Mouse (Mus musculus): ENCODE data around the gene Fer1l5.
A peak's percentile ranks its signal among the peaks of the same experiment; 100 is the strongest.

Fer1l5 gene

DNA sequence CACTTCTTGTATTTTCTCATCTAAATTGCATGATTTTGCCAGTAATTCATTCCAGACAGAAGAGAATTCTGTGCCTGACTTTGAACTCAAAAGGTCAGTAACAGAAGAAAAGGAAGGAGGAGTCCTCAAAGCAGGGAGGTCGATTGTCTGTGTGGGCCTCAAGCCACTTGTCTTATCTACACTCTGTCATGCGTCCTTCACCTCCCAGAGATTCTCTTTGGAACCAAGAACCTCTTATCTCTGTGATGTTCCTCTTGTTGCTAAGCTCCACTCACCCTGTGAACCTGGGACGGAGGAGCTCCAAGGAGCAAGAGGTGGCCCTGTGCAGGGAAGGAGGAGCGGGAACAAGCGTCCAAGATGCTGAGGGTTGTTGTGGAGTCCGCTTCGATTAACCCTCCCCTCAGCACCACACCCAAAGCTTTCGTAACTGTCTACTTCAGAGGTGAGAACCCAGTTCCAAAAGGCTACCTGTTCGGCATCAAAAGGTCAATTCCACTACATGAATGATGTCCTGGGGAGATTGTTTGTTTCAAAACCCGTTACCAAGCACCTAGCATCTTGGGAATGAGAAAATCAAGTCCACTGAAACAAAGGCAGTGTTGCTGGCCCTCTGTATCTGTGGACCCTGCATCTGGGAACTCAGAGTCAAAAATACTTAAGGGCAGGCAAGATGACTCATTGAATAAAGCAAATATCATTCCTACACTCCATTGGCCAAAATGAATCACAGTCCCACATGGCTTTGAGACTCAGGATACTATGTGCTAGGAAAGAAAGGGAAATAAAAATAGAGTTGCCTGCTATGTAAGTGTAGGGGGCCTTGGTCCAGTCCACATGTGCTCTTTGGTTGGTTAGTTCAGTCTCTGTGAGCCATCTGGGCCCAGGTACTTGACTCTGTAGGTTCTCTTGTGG lies at the start of gene Fer1l5:
TSS of gene Fer1l5 (plus strand) at position 358 of the 912 bp plus-strand sequence.
- DNase-seq (ENCODE audit: low read depth, low spot score) = no peak

DNA sequence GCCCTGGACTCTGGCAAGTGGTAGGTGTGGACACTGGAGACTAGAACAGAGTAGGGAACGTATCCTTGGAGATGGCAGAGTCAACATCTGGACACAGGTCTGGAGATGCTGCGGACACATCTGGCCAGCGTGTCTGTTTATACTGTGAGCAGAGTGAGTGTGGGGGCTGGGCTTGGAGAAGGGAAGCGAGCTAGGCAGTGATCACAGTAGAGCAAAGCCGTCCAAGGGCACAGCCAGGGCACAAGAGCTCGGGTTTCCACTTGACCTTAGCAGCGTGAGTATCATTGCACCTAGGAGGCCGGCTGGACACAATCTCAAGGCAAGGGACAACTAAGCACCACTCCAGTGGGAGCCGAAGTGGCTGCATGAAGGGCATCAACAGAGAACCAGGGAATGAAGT lies 49.0 kb upstream of the Fer1l5 start:
- no peak for DNase-seq (ENCODE audit: low read depth, low spot score)

DNA sequence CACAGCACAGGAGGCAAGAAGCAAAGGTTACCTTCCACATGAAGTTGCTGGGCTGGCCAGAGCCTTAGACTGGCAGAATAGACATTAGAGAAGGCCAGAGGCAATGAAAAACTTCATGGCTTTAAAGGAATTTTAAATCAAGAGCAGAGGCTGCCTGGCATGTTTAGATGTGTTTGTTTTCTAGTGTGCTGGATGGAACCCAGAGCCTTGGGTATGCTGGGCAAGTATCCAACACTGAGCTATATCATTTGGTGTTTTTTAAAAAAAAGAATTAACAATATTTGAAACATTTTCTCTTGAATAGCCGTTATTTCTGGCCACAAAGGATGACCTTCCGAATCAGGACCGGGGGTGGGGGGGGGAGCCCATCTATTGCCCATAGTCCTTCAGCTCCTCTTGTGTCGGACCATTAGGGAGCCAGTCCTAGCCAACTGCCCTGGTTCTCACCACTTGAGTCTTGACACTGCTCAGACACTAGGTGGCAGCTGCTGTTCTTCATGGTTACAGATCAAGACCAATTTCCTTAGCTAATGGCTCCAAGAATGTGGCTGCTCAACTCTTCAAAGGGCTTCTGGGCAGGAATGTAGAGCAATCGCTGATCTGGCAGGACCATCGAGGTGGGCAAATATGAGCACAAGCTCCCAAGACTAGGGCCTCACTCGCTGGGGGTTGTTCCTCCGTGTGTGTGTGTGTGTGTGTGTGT lies 48.2 kb upstream of the Fer1l5 start:
- DNase-seq (ENCODE audit: low read depth, low spot score) = no peak

DNA sequence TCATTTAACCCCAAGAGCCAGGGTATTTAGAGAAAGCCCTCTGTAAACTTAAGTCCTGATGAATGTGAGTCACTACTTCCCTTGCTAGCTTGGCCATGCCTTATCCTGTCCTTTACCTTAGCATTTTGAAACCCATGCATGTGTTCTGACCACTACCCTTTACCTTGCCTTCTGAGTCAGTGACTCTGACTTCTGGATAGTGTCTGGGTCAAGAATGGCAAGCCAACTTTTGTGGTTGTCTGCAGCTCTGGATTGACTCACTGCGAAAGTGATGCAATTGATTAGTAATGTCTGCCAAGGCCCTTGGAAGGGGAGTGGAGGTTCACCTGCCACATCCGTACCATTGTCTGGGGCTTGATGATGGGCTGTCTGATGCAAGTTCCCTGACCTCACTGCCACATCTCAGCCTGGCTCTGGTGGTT lies 46.2 kb upstream of the Fer1l5 start:
- no peak for DNase-seq (ENCODE audit: low read depth, low spot score)

DNA sequence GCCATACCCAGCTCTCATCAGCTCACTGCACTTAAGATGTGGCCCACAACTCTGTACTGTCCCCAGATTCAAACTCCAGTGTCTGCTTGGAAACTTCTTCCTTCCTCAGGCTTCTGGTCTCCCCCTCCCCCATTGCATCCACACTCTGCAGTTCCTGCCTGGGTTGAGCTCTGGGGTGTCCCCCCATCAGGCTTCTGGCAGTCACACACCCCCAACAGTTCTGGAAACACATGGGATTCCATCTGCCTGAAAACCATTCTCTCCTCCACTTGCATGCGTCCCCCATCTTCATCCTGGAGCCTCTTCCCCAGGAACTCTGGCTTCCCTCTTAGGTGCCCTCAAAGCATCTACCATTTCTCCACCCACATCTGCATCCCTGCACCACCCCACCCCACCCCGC lies 45.3 kb upstream of the Fer1l5 start:
- DNase-seq (ENCODE audit: low read depth, low spot score) = no peak

DNA sequence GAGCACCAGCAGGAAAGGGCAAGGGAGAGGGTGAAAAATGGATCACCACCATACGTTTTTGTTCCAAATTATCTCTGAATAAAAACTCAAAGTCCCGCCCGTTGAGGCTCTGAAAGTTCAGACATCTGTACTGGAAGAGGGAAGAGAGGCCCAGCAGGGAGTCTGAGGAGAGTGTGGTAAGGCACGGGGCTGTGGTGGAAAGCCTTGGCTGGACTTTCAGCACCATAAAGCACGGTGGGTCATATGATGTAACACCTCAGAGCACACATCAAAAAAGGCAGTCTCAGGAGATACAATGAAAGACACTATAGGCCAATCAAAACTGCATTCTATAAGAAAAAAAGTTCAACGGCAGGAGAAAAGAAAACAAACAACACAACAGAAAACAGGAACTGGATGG lies 40.3 kb upstream of the Fer1l5 start:
- DNase-seq (ENCODE audit: low read depth, low spot score) = no peak

DNA sequence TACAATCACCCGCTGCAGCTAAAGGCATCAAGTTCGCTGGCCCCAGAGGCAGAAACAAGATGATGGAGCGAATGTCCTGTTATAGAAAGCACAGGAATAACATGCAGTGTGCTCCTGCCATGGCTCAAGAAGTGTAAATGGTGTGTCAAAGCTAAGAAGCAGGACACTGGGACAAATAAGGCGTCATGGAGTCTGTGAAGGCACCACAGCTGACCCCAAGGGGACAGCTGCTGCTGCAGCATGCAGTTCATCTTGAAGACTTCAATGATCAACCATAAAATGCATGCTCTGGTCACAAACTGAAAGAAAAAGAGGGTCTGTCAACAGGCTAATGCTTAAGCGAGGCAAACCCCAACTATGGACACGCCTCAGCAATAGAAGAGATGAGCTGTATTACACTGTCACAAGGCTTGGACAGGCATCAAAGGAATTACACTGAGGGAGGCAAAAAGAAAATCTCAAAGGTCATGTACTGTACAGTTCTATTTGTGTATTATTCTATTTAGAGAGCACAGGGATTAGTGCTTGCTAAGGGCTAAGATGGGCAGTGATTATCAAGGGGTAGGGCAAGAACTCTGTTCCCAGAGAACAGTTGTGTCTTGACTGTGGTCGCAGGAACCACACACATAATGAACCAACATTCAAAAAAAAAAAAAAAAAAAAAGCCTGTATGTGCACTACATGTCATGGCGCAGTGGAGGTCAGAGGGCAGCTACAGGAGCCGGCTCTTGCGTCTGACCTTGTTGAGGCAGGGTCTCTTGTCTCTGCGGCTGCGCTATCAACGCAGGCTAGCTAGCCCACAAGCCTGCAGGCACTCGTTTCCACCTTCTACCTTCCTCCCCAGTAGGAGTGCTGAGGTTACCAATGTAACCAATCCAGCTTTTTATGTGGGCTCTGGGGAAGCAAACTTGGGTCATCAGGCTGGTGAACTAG lies 38.9 kb upstream of the Fer1l5 start:
- DNase-seq (ENCODE audit: low read depth, low spot score) = no peak

DNA sequence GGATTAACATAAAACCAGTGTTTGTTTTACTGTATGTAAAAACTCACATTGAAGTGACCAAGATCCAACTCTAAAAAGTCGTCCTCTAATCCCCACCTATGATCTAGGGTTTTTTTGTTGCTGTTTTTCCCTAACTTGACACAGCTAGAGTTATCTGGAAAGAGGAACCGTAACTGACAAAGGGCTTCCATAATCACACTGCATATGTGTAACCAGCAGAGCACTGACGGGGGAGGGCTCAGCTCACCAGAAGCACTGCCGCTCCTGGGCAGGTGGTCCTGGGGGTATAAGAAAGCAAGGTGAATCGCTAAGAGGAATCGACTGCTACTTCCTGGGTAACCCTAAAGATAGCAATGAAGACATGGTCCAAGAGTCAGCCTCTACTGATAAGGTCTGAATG lies 29.5 kb upstream of the Fer1l5 start:
- DNase-seq (ENCODE audit: low read depth, low spot score) = no peak

DNA sequence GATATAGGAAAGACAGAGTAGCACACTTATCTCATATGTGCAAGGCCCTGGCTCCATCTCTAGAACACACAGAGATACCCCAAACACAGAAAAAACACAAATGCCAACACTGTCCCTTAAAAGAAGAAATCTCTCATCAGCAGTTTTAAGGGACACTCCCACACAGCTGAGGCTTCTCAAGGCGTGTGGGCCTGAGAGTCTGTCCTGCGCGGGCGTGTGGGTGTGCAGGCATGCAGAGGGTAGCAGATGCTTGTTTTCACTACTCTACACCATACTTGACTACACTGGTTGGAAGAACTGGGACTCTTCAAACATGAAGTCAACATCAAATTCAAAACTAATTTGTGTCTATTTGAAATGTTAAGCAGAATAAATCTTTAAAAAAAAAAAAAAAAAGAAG lies 19.7 kb upstream of the Fer1l5 start:
- no peak for DNase-seq (ENCODE audit: low read depth, low spot score)

DNA sequence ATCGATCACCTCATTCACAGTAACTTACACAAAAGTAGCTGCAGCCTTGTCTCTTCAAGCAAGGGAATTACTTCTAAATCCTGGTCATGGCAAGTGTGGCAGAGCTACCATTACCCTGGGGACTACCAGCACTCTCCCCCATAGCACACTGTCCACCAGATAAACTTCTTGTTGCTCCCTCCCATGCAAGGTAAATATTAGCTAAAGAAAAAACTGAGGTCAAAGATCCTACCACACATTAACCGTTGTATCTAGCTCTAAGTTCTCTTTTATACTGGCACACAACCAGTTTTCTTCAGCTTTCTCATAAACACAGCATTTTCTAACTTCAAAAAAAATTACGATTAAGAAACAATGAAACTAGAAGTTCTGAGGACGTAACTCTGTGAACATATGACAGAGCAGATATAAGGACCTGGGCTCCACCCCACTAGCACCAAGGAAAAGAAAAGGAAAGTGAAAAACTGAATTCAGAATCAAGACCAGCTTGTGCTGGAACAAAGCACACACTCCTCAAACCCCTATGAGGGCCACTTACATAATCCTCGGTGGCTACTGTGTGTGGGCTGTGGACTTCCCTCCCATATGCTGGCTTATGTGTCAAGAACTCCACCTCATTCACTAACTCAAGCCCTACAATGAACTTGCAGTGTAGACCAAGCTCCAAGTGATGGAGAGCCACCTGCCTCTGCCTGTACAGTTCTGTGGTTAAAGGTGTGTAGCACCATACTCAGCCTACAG lies 15.0 kb upstream of the Fer1l5 start:
- DNase-seq (ENCODE audit: low read depth, low spot score) = no peak

DNA sequence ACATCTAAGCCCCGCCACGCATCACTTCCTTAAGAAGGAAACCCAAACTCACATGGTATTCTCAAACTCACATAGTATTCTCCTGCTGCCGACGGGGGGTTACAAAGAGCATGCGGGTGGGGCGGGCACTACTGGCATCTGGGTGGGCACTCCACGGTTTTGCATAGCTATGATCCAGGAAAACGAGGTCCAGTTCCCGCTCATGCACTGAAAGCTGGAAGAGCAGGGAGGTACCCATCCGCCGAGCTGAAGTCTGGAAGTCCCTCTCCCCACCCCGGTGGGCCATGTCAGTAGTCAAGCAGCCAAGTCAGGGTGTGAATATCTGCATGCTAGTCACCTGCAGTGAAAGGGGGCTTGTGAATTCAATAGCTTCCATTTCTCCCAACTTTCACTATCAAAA lies 4.4 kb upstream of the Fer1l5 start:
- DNase-seq (ENCODE audit: low read depth, low spot score) = no peak

DNA sequence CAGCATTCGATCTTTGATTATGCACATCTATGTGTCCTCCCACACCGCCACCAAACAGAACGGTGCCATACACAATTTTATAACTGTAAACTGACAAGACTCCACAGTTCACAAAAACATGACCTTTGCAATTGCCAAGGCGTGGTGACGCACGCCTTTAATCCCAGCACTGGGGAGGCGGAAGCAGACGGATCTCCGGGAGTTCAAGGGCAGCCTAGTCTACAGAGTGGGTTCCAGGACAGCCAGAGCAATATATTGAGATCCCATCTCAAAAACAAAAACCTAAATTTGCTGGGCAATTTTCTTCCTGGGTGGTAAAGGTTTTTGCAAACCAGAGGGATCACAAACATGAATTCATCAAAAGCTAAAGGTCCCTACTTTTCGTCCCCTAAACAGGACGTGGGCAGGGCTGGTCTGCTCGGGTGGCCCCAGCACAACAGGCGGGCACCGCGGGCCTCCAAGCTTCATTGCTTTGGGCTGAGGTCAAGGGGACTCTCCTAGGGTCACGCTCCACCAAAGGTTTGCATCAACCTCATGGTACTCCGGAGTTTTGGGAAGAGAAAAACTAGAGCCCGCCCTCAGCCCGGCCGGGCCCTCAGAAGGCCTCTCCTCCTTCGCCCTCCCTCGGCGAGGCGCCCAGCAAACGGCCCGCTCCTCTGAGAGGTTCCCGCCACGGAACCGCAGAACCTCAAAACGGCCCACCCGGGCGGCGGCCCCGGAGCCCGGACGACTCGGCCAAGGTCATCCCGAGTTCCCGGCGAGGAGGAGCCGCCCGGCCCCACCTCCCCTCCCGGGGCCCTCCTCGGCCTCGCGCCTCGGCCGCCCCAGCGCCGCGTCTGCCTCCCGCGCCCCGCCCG lies 3.8 kb upstream of the Fer1l5 start:
- DNase-seq (ENCODE audit: low read depth, low spot score) = no peak

DNA sequence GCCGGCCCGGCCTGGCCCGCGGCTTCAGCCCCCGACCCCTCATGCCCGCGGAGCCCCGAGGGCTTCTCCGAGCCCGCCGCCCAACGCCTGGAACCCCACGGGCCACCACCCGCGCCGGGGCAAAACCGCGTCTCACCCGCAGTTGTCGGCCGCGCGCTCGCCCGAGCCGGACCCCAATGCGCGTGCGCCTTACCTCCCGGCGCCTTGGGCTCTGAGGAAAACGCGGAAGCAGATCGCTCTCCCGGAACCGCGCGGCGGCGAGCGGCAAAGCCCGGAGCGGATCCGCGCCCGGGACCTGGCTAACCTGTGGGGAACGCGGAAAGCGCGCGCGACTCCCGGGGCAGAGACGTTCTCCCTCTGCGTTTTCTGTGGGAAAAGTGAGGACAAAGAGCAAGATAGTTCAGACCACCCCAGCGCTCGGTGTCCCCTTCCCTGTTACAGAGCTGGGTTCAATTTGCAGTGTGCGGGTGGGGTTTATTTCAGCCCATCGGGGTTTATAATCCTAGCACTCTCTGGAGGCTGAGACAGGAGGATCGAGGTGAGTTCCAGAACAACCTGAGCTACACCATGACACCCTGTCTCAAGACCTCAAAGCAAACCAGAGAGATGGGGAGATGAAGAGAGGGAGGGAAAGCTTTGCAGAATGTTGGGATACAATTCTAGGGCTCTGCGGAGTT lies 3.0 kb upstream of the Fer1l5 start, which contains the start of gene Kansl3:
TSS of gene Kansl3 (minus strand) at position 213 of the 677 bp plus-strand sequence.
- peak; percentile 91 for DNase-seq (ENCODE audit: low read depth, low spot score)

DNA sequence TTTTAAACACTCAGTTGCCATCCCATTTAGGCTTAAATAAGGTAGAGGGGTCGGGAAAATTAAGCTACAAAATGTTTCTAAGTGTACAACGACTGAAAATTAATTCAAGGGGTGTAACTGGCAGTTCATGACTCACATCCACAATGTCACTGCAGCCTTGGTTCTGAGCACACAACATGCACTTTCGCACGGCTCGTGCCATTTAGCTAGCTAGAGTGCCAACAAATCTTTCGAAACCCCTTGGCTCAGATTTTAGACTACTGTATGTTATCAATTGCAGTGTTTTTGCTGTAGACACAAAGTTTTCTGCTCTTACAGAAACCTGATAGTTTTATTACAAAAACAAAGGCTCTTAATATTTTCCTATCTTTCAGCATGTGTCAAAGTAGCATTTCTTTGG lies 1.2 kb upstream of the Fer1l5 start:
- DNase-seq (ENCODE audit: low read depth, low spot score) = no peak

DNA sequence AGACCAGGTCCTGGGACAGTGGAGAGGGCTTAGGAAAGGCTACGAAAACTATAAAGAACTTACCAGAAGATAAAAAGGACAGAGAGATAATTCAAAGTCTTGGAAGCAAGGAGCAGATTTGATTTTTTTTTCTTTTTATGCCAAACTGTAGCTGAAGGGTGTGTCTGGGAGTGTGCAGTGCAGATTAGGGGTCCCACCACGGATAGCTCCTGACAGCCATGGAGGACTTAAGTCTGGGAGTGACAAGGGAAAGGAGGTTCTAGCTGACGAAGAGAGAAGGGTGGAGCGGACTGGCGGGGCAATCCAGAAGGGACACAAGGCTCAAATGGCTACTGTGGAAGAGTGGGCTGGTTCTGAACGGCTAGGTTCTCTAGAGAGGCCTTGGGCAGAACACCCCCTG lies 6.8 kb downstream of the Fer1l5 start:
- DNase-seq (ENCODE audit: low read depth, low spot score) = no peak

DNA sequence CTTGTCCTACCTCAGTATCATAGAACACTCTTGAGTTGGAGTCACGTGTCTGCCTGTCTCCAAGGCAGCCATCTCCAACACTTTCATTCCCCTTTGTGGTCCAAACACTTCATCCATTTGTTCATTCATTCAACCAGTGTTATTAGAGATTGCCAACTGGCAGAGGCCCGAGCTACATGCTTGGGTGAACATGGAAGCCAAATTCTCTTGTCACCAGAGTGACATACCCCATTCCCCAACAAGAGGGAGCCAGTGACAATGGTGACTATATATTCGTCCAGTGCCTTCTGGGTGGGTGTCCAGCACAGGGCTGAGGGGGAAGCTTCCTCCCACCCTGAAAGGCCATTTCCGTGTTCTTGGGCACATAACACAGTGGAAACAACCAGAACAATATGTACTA lies 7.5 kb downstream of the Fer1l5 start:
- DNase-seq (ENCODE audit: low read depth, low spot score) = no peak

DNA sequence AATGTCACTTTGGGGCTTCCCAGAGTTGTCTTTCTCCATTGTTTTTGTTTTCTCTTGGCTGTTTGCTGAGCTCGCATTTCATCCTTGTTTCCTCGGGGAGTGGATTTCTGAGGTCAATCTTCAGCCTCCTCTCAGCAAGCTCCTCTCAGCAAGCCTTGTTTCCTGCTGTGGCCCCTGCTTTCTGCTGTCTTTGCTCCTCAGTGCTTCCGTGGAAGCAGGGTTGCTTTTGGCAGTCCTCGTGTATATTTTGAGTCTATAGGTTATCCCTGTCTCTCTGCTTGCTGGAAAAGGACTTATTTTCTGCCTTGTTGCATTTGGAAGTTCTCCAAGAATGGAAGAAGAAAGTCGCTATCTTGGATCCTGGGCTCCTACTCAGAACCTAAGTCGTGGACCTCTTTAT lies 24.9 kb downstream of the Fer1l5 start:
- no peak for DNase-seq (ENCODE audit: low read depth, low spot score)

DNA sequence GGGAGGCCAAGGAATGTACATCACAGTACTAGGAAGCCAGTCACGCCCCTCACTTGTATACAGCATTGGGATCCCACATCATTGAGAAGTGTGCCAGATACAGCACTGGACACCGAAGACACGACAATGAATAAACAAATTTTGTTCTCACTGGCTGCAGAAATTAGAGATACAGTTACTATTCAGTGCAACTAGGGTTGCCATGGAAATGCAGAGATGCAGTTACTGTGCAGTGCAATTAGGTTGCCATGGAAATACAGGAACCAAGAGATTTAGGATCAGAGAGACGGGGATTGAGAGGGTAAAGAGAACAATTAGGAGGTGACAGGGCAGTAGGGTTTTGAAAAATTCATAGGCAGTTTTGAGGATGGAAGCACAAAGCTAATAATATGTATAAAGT lies 29.4 kb downstream of the Fer1l5 start:
- DNase-seq (ENCODE audit: low read depth, low spot score) = no peak

DNA sequence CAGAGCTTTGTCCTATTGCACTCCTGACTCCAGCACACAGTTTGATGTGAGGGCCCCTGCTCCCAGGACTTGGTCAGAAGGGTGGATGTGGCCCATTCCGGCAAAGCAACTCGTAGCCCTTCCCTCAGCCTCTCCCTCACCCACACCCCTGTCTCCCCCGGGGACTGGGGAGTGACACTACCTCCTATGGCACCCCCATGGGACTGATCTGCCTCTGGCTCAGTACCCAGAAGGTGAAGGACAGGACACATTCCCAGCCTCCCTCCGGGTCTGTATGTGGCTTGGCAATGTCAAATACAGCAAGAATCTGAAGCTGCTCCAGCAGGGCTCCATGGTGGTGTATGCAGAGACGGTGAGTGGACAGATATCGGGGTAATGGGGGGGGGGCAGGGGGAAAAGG lies 32.4 kb downstream of the Fer1l5 start:
- no peak for DNase-seq (ENCODE audit: low read depth, low spot score)

DNA sequence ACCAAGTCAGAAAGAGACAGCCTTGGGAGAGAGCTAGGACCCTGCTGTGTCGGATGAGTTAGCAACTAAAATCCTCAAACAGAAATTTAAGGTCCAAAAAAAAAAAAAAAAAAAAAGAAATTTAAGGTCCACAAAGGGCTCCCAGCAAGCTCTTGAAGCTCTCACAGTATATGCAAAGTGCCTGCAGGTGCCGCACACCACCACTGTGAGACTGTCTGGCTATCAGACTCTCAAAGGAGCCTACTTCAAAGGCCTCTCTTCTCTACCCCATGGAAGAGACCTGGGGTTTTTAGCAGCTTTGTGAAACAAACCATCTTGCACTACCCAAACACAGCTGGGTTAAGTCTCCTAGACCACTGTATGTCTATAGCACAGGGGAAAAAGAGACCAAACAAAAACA lies 57.4 kb downstream of the Fer1l5 start:
- no peak for DNase-seq (ENCODE audit: low read depth, low spot score)
